Mouse (Mus musculus) midbrain, postnatal 0 days (tissue): ENCODE data around the gene Ikzf3. TPM values are rescaled to one million over a fixed set of nuclear protein-coding genes. Genes with fewer than 3 reads are reported as not detected.

Experiments used
- ATAC-seq: fragments of 200-750 bp; cut with Nextera tagmentation; 2 replicates; pipeline ENCODE4 v1.8.0; 2017; ENCODE audit warnings: moderate number of reproducible peaks, mild to moderate bottlenecking, moderate TSS enrichment, moderate library complexity; ENCODE audit not compliant: low FRiP score
- DNase-seq: peaks from one replicate; pipeline ENCODE4 v3.0.0-alpha.2; 2015; ENCODE audit warnings: low spot score
- H3K27ac ChIP-seq: fragments of 300-500 bp; sonication (generic); 2 replicates; pipeline ENCODE4 v1.5.1; 2014; ENCODE audit warnings: low read depth, mild to moderate bottlenecking, low read length, mixed read lengths
- H3K27me3 ChIP-seq: fragments of 300-500 bp; sonication (generic); 2 replicates; pipeline ENCODE4 v1.6.1; 2014; ENCODE audit warnings: low read length, control low read depth, mixed read lengths; ENCODE audit not compliant: insufficient read depth
- H3K36me3 ChIP-seq: fragments of 300-500 bp; sonication (generic); 2 replicates; pipeline ENCODE4 v1.6.1; 2014; ENCODE audit warnings: low read length, control low read depth, mixed read lengths; ENCODE audit not compliant: insufficient read depth
- H3K4me1 ChIP-seq: fragments of 300-500 bp; sonication (generic); 2 replicates; pipeline ENCODE4 v1.6.1; 2014; ENCODE audit warnings: mild to moderate bottlenecking, control low read depth, antibody characterized with exemption, low read length, mixed read lengths; ENCODE audit not compliant: insufficient read depth
- H3K4me2 ChIP-seq: fragments of 300-500 bp; sonication (generic); 2 replicates; pipeline ENCODE4 v1.6.1; 2014; ENCODE audit warnings: low read depth, mild to moderate bottlenecking, low read length, mixed read lengths; ENCODE audit not compliant: poor library complexity, severe bottlenecking
- H3K4me3 ChIP-seq: fragments of 300-500 bp; sonication (generic); 2 replicates; pipeline ENCODE4 v1.5.1; 2014; ENCODE audit warnings: low read depth, mild to moderate bottlenecking, low read length, moderate library complexity
- H3K9ac ChIP-seq: fragments of 300-500 bp; sonication (generic); replicated peaks from 2 replicates; pipeline ENCODE4 v1.6.1; 2014; ENCODE audit warnings: mild to moderate bottlenecking, low read length, moderate library complexity, mixed read lengths; ENCODE audit not compliant: poor library complexity, severe bottlenecking
- H3K9me3 ChIP-seq: fragments of 300-500 bp; sonication (generic); 2 replicates; pipeline ENCODE4 v1.6.1; 2016; ENCODE audit warnings: low read length, control low read depth
- CTCF ChIP-seq: IDR thresholded peaks from 2 replicates; pipeline ENCODE4 v1.5.1; 2016; ENCODE audit warnings: antibody characterized with exemption, mild to moderate bottlenecking
- WGBS: fragments of 180-500 bp; shearing (Covaris S2); extraction: QIAGEN DNeasy Blood & Tissue Kit; methylation state at CpG from one replicate; pipeline ENCODE4 v1.1.7; 2014; 5-methylcytosine and 5-hydroxymethylcytosine counted together
- polyA plus RNA-seq: library from polyadenylated mRNA; unstranded; fragments of >200 nt; fragmentation: Nextera tagmentation; extraction: Ambion mirVana; gene quantifications from 2 replicates; pipeline ENCODE4 v1.2.1, GENCODE M21; 2015
- total RNA-seq: library from RNA; depleted of rRNA; stranded (reverse); fragments of >200 nt; gene quantifications from 2 replicates; pipeline ENCODE4 v1.2.3, GENCODE M21; 2014

Ikzf3 gene
- total and polyA plus RNA-seq, 2 experiments from 2014 or later: 0.05 to 0.16 TPM

GRCm38 (mm10) chr11:98446562-98447474, 99.0 kb downstream of the Ikzf3 start:
- WGBS: 4% methylated on average over 33 of the region's 33 CpGs
- no peaks in the 10 kb centered on the region for H3K4me1 ChIP-seq
- H3K4me2 ChIP-seq: peak overlapping the region; percentile 16
- no peaks in the 10 kb centered on the region for H3K9me3 ChIP-seq
- no peak overlapping the region for H3K9ac ChIP-seq
- DNase-seq: no peak
- H3K4me3 ChIP-seq: peak overlapping the region; percentile 1; the same call in 1 of the 2 replicates
- no peak overlapping the region for H3K27ac ChIP-seq
- H3K27me3 ChIP-seq: peaks cover 7% of the 10 kb centered on the region; the same call in 1 of the 2 replicates
- no peak for ATAC-seq
- H3K36me3 ChIP-seq: no peaks in the 10 kb centered on the region
- no peak for TF ChIP-seq CTCF

GRCm38 (mm10) chr11:98446213-98446561, 99.6 kb downstream of the Ikzf3 start, which contains the start of gene Grb7:
Gene Grb7, plus strand, starts transcription at chr11:98446394.
- H3K9ac ChIP-seq: no peak within 1 kb of the TSS
- no peaks in the 10 kb centered on the region for H3K36me3 ChIP-seq
- H3K27ac ChIP-seq: no peak within 1 kb of the TSS
- H3K4me3 ChIP-seq: peak within 1 kb of the TSS; percentile 1; the same call in 1 of the 2 replicates
- 10% methylated on average over 5 of the region's 5 CpGs for WGBS
- no peak for DNase-seq
- H3K27me3 ChIP-seq: peaks cover 7% of the 10 kb centered on the region; the same call in 1 of the 2 replicates
- ATAC-seq: no peak
- peak within 1 kb of the TSS; percentile 16 for H3K4me2 ChIP-seq
- no peaks in the 10 kb centered on the region for H3K9me3 ChIP-seq
- no peaks in the 10 kb centered on the region for H3K4me1 ChIP-seq
- no peak for TF ChIP-seq CTCF

DNA sequence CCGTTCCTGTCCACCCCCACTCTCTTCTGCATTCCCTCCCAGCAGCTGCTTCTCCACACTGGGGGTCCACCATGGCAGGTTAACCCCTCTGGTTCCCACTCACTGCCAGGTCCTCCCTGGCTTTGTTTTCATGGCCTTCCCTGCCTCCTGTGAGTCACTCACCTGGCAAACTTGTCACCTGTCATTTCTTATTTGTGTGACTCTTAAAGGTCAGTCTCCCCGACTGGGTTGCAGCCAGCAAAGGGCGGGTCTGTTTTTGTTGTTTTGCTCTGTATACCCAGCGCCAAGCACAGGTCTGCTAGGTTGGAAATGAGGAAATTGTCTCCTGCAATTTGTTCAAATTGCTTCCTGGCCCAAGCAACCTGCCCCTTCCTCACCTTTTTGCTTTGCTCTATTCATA, 100.2 kb downstream of the Ikzf3 start:
- H3K27me3 ChIP-seq: peaks cover 7% of the 10 kb centered on the region; the same call in 1 of the 2 replicates
- H3K9ac ChIP-seq: no peak overlapping the region
- H3K4me2 ChIP-seq: no peak overlapping the region
- no peak overlapping the region for H3K27ac ChIP-seq
- no peaks in the 10 kb centered on the region for H3K9me3 ChIP-seq
- DNase-seq: no peak
- 69% methylated on average over 4 of the region's 4 CpGs for WGBS
- no peak for TF ChIP-seq CTCF
- no peaks in the 10 kb centered on the region for H3K36me3 ChIP-seq
- no peak for ATAC-seq
- no peaks in the 10 kb centered on the region for H3K4me1 ChIP-seq
- H3K4me3 ChIP-seq: no peak overlapping the region

DNA sequence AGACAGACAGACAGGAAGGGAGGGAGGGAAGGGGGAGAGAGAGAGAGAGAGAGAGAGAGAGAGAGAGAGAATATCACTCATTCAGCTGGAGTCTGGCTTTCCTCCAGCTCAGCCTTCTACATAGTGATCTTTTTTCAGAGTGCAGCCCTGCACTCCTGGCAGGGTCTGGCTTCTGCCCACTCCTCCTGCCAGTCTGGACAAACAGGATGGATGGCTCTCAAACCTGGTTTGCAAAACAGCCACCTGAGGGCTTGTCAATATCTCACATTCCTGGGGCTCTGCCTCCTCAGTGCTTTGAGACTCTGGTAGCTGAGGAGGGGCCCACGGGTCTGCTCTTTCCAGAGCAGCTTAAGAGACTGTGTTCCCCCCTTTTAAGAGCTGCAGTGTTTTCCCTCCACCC, 100.6 kb downstream of the Ikzf3 start:
- 46% methylated on average over 1 of the region's 1 CpGs for WGBS
- DNase-seq (no peak), ATAC-seq (no peak)
- TF ChIP-seq CTCF: no peak
- Histone ChIP-seq H3K4me1 (no peaks in the 10 kb centered on the region), H3K4me2 (no peak overlapping the region), H3K27ac (no peak overlapping the region), H3K9ac (no peak overlapping the region), H3K27me3 (peaks cover 7% of the 10 kb centered on the region; the same call in 1 of the 2 replicates), H3K9me3 (no peaks in the 10 kb centered on the region), H3K36me3 (no peaks in the 10 kb centered on the region), H3K4me3 (no peak overlapping the region)

DNA sequence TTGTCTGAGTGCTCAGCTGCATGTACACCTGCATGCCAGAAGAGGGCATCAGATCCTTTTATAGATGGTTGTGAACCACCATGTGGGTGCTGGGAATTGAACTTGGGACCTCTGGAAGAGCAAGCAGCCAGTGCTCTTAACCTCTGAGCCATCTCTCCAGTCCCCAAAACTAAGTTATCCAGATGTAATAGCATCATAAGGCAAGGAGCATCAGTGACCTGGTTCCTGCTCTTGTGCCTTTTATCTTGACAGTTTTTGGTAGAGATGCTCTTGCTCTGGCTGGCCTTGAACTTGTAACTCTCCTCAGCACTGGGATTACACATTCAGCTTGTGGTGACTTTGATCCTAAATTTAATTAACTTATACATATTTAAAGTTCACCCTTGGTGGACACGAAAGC, 102.1 kb downstream of the Ikzf3 start:
- H3K27me3 ChIP-seq: peaks cover 7% of the 10 kb centered on the region; the same call in 1 of the 2 replicates
- H3K27ac ChIP-seq: no peak overlapping the region
- no peak overlapping the region for H3K9ac ChIP-seq
- H3K4me3 ChIP-seq: no peak overlapping the region
- no peak for TF ChIP-seq CTCF
- H3K9me3 ChIP-seq: no peaks in the 10 kb centered on the region
- 83% methylated on average over 1 of the region's 1 CpGs for WGBS
- no peak for DNase-seq
- no peaks in the 10 kb centered on the region for H3K4me1 ChIP-seq
- no peaks in the 10 kb centered on the region for H3K36me3 ChIP-seq
- no peak overlapping the region for H3K4me2 ChIP-seq
- no peak for ATAC-seq
